Mouse (Mus musculus) inflammation-experienced regulatory T-cells, adult 6 months (primary cell): ENCODE results near the gene 3110082I17Rik. TPM values are rescaled to one million over a fixed set of nuclear protein-coding genes. Genes with fewer than 3 reads are reported as not detected.
A peak's percentile ranks its signal among the peaks of the same experiment; 100 is the strongest.
"Not testable (repeated sequence)": the region's sequence is repeated elsewhere in the genome, so short reads cannot be mapped to it uniquely, and the experiment has no call there.

Experiments
- ATAC-seq: one replicate; pipeline ENCODE4 v1.8.0; 2017
- polyA plus RNA-seq, 3 experiments: library from polyadenylated mRNA; unstranded; fragments of 100-300 nt; shearing (Covaris generic); gene quantifications; one replicate each; pipeline ENCODE4 v1.2.1; 2017

The 3110082I17Rik gene
- polyA plus RNA-seq, 3 experiments from 2014 or later: 4.6 to 5.6 (median 5.2) TPM

GRCm38 (mm10) chr5:139347225-139347624 is 113.1 kb downstream of the 3110082I17Rik start:
- ATAC-seq: no peak

DNA sequence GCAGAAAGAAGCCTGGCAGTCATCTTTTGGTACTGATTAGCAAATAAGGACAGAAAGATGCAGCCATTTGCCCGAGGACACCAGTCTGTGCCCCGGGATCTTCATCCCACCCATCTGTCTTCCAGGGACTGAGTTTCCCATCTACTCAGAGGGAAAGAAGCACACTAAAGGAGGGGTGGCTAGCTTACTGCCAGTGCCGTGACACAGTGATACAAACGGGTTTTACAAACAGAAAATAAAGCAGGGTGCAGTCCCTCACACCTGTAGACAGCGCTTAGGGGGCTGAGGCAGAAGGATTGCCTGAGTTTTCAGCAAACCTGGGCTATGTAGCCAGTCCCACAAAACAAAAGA is 115.0 kb downstream of the 3110082I17Rik start:
- ATAC-seq: peak; percentile 8

GRCm38 (mm10) chr5:139344687-139345363 is 115.5 kb downstream of the 3110082I17Rik start:
- peak; percentile 95 for ATAC-seq

DNA sequence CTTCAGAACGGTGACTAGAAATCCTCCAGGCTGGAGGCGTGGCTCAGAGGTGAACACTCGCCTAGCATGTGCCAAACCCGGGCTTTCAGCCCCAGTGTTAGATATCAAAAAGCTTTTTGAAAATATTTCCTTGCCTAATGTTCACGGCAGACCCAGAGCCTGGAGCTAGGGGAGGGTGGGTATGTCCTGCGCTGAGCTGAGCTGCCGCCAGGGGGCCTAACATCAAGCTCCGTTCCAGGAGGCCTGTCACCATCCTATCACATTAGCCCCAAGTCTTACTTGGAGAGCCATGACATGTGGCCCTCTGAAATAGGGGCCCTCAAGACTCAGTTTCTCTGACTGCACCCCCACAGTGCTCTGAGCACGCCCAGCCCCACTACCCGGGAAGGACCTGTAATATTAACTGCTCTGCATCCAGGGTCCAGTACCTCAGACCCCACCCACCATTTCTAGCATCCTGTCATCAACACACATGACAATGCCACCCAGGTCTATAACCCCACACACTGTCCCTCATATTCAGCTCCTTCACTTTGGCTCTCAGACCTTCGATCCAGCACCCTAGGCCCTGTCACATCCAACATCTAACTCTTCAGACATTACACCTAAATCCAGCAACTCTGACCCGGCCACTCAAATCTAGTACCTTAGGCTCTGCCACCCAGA is 116.2 kb downstream of the 3110082I17Rik start:
- peak; percentile 61 for ATAC-seq

- no peak for ATAC-seq
Observed at GRCm38 (mm10) chr5:139338891-139339290, 121.4 kb downstream of the 3110082I17Rik start.

GRCm38 (mm10) chr5:139338403-139338802 is 121.9 kb downstream of the 3110082I17Rik start:
- ATAC-seq: no peak

- no peak for ATAC-seq
Observed at GRCm38 (mm10) chr5:139337826-139338370, 122.4 kb downstream of the 3110082I17Rik start.

DNA sequence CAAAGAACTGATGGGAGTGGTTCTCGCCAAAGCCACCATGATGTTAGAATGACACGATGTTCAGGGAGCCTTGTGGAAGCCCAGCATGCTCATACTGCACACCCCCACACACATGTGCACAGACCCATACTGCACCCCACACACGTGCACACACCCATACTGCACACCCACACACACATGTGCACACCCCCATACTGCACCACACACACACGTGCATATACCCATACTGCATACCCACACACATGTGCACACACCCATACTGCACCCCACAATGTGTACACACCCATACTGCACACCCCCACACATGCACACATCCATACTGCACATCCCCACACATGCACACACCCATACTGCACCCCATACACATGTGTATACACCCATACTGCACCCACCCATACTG is 124.7 kb downstream of the 3110082I17Rik start:
- ATAC-seq: no peak

DNA sequence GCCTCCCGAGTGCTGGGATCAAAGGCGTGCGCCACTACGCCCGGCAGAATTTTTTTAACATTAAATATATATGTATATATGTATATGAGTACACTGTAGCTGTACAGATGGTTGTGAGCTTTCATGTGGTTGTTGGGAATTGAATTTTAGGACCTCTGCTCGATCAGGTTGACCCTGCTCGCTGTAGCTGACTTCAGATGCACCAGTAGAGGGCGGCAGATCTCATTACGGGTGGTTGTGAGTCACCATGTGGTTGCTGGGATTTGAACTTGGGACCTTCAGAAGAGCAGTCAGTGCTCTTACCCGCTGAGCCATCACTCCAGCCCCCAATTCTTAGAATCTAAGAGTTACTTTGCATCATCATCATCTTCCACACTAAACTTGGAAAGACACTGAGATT is 125.9 kb downstream of the 3110082I17Rik start:
- not testable (repeated sequence) for ATAC-seq

DNA sequence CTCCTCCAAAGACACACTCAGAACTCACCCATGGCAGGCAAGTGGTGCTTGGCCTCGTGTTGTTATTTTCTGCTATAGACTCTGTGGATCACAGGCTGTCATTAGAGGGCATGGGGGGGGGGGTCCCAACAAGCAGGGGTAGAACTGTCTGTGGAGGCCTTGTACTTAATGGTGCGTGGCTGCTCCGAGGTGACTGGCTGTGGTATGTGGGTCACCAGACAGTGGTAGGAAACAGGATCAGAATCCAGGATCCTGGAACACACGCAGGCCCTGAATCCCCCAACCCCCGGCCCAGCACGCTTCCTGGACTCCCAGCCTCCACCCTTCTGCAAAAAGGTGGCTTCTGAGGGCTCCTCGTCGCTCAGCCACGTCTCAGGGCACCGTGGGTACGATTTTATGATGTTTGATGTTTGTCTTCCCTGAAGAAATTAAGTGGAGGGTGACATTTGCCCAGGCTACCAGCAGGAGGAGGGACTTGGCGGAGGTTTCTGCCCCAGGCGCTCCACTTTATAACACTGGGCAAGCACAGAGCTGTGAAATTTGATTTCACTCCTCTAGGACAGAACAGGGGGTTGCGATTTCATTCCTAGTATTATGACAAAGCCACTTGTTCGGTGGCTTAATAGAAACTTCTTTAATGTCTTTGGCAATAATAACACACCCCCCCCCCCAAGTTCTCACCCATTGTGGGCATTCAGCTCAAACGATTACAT is 126.9 kb downstream of the 3110082I17Rik start:
- no peak for ATAC-seq

DNA sequence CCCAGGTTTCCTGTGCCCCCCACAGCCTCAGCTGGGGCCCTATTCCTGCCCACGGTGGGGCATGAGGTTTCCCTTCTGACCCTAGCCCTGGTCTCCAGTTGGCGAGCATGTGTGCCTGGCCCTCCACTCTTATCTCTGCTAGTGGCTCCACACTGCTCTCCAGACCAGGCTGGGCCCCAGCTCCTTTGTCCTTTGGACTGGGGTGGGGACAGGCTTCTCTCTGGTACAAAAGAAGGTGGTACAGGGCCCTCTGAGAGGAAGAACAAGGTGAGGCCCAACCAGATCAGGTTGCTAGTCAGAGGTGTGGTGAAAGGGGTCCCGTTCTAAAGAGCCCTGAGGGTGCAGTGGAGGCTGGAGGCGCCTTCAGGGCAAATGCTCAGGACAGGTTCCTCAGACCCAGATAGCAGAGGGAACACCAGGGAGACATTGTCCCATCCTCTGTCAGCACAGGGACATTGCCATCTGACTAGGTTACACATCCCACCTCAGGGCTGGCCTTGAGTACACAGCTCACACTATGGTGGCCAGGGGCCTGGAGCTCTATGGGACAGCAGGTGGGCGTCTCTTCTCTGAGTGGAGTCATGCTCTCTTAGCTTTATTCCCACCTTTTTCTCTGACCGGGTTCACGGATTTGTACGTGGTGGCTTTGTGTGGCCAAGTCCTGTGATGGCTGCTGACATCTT is 127.6 kb downstream of the 3110082I17Rik start:
- no peak for ATAC-seq

- ATAC-seq: no peak
Observed at GRCm38 (mm10) chr5:139331742-139332141, 128.6 kb downstream of the 3110082I17Rik start.

DNA sequence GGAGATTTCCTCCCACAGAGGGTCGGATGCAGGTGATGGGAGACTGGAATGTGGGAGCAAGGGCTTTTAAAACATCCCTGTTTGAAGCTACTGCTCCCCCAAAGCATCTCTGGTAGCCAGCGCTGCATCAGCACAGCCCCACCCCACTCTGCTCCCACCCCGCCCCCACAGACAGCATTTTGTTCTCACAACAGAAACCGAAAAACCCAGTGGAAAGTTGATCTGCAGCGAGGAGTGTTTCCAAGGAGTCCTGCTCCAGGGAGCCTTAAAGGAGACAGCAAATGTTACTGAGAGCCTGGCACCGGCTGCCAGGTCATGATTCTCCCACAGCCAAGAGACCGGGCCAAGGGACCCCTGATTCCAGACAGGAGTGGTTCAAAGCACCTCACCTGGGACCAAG is 129.6 kb downstream of the 3110082I17Rik start:
- no peak for ATAC-seq

DNA sequence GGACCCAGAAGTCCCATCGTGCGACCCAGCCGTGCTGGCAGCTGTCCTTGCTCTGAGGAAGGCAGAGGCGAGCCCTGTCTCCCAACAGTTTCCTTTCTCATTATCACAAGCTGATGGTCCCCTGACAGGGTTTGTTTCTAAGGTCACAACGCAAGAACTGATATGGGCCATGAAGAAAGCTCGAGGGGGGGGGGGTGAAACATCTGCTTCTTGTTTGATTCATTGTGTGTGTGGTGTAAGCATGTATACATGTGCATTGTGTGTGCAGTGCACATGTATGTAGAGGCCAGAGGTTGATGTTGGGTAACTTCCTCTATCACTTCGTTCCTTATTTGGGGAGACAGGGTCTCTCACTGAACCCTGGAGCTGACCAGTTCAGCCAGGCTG is 132.7 kb downstream of the 3110082I17Rik start:
- ATAC-seq: no peak

DNA sequence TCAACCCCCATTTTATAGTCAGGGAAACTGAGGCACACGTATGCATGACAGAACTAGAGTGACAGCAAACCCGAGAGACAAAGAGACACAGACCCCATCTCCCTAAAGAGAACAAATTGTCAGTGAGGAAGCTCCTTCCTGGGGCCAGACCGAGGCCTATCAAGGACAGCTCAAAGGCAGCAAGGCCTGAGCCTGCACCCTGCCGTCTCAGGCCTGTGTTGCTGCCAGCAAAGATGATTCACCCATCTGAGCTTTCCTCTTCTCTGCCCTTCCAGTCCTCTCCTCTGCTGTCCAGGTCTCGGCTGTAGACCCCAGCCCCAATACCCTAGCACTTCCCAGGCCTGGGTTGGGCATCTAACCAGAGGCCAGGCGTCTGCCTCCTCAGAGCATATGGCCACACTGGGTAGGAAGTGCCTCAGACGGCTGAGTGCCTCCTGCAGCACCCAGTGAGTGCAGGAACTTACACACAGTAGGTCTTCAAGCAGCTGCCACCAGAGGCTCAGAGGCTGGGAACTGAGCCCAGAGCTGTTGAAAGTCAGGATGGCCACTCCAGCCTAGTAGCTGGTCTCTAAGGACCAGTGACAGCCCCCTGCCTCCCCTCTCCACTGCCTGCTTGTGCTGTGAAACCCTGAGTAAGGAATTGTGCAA is 133.2 kb downstream of the 3110082I17Rik start:
- no peak for ATAC-seq

DNA sequence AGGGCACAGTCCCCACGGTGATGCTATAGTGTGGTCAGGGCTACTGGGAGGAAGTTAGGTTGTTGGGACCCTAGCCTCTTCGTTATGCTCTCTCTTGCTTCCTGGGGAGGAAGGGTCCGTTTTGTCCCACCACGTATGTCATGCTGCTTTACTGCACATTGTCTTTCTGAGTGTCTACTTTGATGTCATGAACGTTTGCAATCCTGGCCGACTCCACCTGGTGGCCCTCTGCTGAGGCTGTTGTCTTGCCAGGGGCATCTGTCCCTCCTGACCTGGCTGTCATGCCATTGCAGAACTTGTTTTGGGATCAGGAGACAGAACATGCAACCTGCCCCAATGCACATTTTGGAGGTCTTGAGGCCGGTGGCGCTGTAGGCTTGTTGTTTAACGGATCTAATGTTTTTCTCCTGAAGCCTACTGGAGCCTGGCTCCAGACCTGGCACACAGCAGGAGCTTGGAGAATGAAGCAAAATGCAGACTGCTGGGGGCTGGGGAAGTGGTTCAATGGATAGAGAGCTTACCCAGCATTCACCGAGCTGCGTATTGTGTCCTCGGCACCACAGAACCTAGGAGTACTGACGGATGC is 134.1 kb downstream of the 3110082I17Rik start:
- no peak for ATAC-seq

GRCm38 (mm10) chr5:139325395-139325966 is 134.8 kb downstream of the 3110082I17Rik start, which contains the start of gene Adap1:
TSS of gene Adap1 (minus strand) at chr5:139325622.
- ATAC-seq: peak; percentile 82

GRCm38 (mm10) chr5:139324691-139325394 is 135.5 kb downstream of the 3110082I17Rik start:
- peak; percentile 67 for ATAC-seq

GRCm38 (mm10) chr5:139324045-139324491 is 136.3 kb downstream of the 3110082I17Rik start:
- ATAC-seq: no peak

- no peak for ATAC-seq
Observed at GRCm38 (mm10) chr5:139323260-139323924, 136.9 kb downstream of the 3110082I17Rik start.
